Mouse (Mus musculus) liver, embryonic 14 days (tissue): ENCODE data around the gene Olfr965. TPM values are rescaled to one million over a fixed set of nuclear protein-coding genes. Genes with fewer than 3 reads are reported as not detected.

Source experiments
- polyA plus RNA-seq: library from polyadenylated mRNA; depleted of rRNA; stranded (reverse); fragments of >200 nt; gene quantifications from 2 replicates; pipeline ENCODE4 v1.2.3, GENCODE M21; 2012; rRNA removed

The Olfr965 gene
- not detected in 2 replicates for polyA plus RNA-seq

DNA sequence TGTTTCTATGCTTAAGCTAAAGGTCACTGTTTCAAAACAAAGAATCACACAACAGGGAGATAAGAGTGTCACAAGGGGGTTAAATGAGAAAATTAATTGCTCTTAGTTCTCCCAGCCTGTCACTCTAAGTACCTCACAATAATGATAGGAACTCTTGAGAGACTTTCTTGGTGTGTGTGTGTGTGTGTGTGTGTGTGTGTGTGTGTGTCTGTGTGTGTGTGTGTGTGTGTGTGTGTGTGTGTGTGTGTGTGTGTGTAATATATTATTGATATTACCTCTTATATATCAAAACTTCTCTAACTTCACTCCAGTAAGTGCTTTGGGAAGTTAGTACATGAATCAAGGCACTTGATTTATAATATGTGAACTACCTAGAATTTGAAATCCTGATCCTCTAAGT lies at the start of gene Olfr965:
Gene Olfr965 (plus strand): TSS at position 301 of the 400 bp plus-strand sequence.

DNA sequence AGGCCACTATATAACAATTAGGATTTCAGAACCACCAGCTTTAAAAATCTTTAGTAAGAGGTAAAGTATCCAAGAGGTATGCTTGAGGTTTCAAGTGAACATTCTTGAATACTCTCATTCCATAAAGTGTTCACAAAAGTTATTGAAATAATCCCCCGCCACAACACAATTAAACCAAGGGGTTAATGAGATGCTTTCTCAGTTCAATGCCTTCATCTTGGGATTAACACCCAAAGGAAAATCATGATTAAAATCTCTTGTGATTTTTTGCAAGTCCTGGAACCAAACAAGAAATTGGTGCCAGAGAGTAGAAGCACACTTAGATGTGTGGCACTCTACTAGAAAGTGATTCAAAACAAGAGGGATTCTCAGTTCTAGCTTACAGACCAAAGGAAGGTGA lies 44.2 kb upstream of the Olfr965 start, which contains the start of gene Olfr963:
Gene Olfr963 (plus strand): TSS at position 301 of the 400 bp plus-strand sequence.

DNA sequence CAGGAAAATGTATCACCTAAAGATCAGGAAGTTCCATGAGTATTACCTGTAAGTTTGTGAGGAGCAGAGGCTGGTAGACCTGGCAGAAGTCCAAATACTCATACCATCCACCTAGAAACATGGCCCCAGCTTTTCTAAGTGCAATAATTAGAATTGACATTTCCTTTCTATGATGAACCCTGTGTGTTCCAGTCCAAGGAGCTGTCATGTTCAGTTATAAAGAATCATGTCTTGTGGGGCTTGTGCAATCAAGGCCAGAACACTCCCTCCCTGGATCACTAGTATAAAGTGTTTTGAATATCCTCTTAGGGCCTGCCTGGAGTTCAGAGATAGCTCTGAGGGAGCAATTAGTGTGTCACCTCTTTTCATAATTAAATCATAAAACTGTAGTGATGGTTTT lies 4.1 kb upstream of the Olfr965 start, which contains the start of gene Olfr149:
Gene Olfr149 (minus strand): TSS at position 101 of the 400 bp plus-strand sequence.

DNA sequence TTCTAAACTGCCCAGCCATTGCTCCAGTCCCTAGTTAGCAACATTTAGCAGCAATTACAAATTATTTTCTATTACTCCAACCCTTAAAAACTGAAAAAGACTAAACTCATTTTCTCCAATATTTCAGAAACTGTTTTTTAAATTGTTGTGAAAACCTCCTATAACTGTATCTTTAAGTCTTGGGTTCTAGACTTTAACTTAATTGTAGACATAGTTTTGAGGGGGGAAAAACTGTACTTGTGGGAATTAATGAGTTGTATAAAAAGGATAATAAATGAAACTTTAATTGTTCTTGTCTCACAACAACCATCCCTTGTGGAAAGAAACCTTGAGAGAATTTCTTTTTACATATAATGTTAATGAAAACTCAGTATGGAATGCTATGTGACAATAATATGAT lies 19.5 kb downstream of the Olfr965 start, which contains the start of gene Olfr150:
Gene Olfr150 (plus strand): TSS at position 301 of the 400 bp plus-strand sequence.

DNA sequence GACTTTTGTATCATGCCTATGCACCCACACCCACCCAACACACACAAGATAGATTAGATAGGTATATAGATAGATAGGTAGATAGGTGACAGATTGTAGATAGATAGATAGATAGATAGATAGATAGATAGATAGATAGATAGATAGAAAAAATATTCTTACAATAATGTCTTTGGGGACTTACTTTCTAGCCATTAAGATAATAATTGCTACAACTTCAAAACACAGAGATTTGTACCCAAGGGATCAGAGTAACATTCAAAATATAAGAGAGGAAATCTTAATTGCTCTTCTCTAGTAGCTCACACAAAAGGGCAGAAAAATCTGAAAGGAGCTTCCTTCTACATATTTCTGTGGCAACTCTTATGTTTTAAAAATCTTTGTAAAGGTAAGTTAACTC lies 34.8 kb downstream of the Olfr965 start, which contains the start of gene Olfr967:
Gene Olfr967 (plus strand): TSS at position 301 of the 400 bp plus-strand sequence.

Other genes with a start within 250 kb of the Olfr965 start
- not detected in 2 replicates for gene Olfr955, start 239.4 kb upstream of the Olfr965 start, polyA plus RNA-seq
- not detected in 2 replicates for gene Olfr44, start 217.4 kb upstream of the Olfr965 start, polyA plus RNA-seq
- not detected in 2 replicates for gene Olfr957, start 195.5 kb upstream of the Olfr965 start, polyA plus RNA-seq
- not detected in 2 replicates for gene Olfr958, start 157.3 kb upstream of the Olfr965 start, polyA plus RNA-seq
- gene Olfr959, start 135.8 kb upstream of the Olfr965 start, polyA plus RNA-seq = not detected in 2 replicates
- gene AW551984, start 107.0 kb upstream of the Olfr965 start, polyA plus RNA-seq = 1.2 and 2.3 TPM in 2 replicates
- gene Olfr148, start 100.7 kb upstream of the Olfr965 start, polyA plus RNA-seq = not detected in 2 replicates
- gene Olfr960, start 90.0 kb upstream of the Olfr965 start, polyA plus RNA-seq = not detected in 2 replicates
- not detected in 2 replicates for gene Olfr961, start 66.3 kb upstream of the Olfr965 start, polyA plus RNA-seq
- not detected in 2 replicates for gene Olfr963, start 44.1 kb upstream of the Olfr965 start, polyA plus RNA-seq
- not detected in 2 replicates for gene Olfr149, start 4.2 kb upstream of the Olfr965 start, polyA plus RNA-seq
- gene Olfr150, start 19.6 kb downstream of the Olfr965 start, polyA plus RNA-seq = not detected in 2 replicates
- not detected in 2 replicates for gene Olfr967, start 34.9 kb downstream of the Olfr965 start, polyA plus RNA-seq
- not detected in 2 replicates for gene Olfr968, start 71.9 kb downstream of the Olfr965 start, polyA plus RNA-seq
- not detected in 2 replicates for gene Olfr969, start 79.6 kb downstream of the Olfr965 start, polyA plus RNA-seq
- gene Olfr970, start 97.5 kb downstream of the Olfr965 start, polyA plus RNA-seq = not detected in 2 replicates
- gene Olfr971, start 125.5 kb downstream of the Olfr965 start, polyA plus RNA-seq = not detected in 2 replicates
- not detected in 2 replicates for gene Olfr972, start 155.1 kb downstream of the Olfr965 start, polyA plus RNA-seq
- gene Olfr229, start 196.0 kb downstream of the Olfr965 start, polyA plus RNA-seq = not detected in 2 replicates
- gene Olfr974, start 226.1 kb downstream of the Olfr965 start, polyA plus RNA-seq = not detected in 2 replicates
- not detected in 2 replicates for gene Olfr975, start 240.7 kb downstream of the Olfr965 start, polyA plus RNA-seq
- gene Olfr976, start 249.8 kb downstream of the Olfr965 start, polyA plus RNA-seq = not detected in 2 replicates